Comparison of ENCODE assay signal across 21 mouse cellular contexts in the genomic region with DNA sequence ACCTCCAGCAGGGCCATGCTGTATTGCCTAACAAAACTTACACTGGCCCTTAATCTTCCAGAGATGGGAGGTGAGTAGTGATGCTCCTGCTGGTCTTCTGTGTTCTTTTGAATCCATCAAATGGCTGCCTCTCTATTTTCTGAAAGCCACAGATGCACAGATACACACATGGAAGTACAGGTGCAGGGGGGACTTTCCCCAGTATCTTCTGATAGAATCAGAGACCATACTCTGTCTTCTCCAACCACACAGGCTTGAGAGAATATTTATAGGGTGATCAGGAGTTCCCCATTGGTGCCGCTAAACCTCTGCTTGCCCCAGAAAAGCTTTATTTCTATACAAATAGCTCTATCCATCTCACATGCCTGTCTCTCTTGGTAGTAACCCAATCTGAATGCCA.
DNase-seq lines count a peak whose midpoint lies in the region.
"Had no signal": no experiment of that assay in that cellular context is flagged by ENCODE, and none has a peak within 500 bp of the region (broad histone marks: within the 10 kb centered on the region; RNA-seq: fewer than 3 reads in every experiment).

No protein-coding gene starts in this region.

- DNase-seq in heart, adult 11 months = peak; percentile 59
- DNase-seq in heart, embryonic 10.5 days (ENCODE audit: low spot score) = no peak
- DNase-seq in CD4-positive helper T cell, adult 2 months (ENCODE audit: low read depth, low spot score) = peak; percentile 69
- DNase-seq in T-cell, adult 2 months (ENCODE audit: low spot score) = peak; percentile 41
- peak; percentile 53 for DNase-seq in naive thymus-derived CD4-positive, alpha-beta T cell, adult 2 months (ENCODE audit: low read depth)
- DNase-seq in right cerebral cortex, postnatal 36 days (ENCODE audit: low spot score in 2 of 2) = no peak
- DNase-seq in urinary bladder, postnatal 4 days (ENCODE audit: low spot score in 2 of 2) = no peak
- no peak for DNase-seq in urinary bladder, postnatal 10 days (ENCODE audit: low spot score)
- DNase-seq: adrenal gland, adult 8-10 months; cerebellum, adult 11 months; cerebellum, adult 8-10 months; cerebellum, postnatal 14 days; embryo, embryonic 11 days; gastrocnemius, postnatal 25 days; heart, postnatal 10 days; heart, postnatal 4 days had no signal

- H3K27ac ChIP-seq in heart, embryonic 10.5 days = no peak overlapping the region
- H3K27ac ChIP-seq: embryonic facial prominence, embryonic 12.5 days; forebrain, embryonic 12.5 days; hindbrain, embryonic 12.5 days; intestine, embryonic 15.5 days had no signal

- no peaks in the 10 kb centered on the region for H3K27me3 ChIP-seq in heart, embryonic 10.5 days (ENCODE audit: insufficient read depth, poor library complexity, severe bottlenecking)
- H3K27me3 ChIP-seq: embryonic facial prominence, embryonic 12.5 days; forebrain, embryonic 12.5 days; hindbrain, embryonic 12.5 days; intestine, embryonic 15.5 days; Patski had no signal

- no peak overlapping the region for H3K4me3 ChIP-seq in heart, embryonic 10.5 days
- H3K4me3 ChIP-seq: embryonic facial prominence, embryonic 12.5 days; forebrain, embryonic 12.5 days; hindbrain, embryonic 12.5 days; intestine, embryonic 15.5 days had no signal

- H3K4me1 ChIP-seq in heart, embryonic 10.5 days = peaks cover 5% of the 10 kb centered on the region; the same call in 1 of the 2 replicates

- no peaks in the 10 kb centered on the region for H3K36me3 ChIP-seq in heart, embryonic 10.5 days
- H3K36me3 ChIP-seq: embryonic facial prominence, embryonic 12.5 days; forebrain, embryonic 12.5 days; hindbrain, embryonic 12.5 days; intestine, embryonic 15.5 days had no signal

- H3K9me3 ChIP-seq in heart, embryonic 10.5 days = no peaks in the 10 kb centered on the region
- H3K9me3 ChIP-seq: embryonic facial prominence, embryonic 12.5 days; forebrain, embryonic 12.5 days; hindbrain, embryonic 12.5 days; intestine, embryonic 15.5 days had no signal

- WGBS in heart, embryonic 10.5 days = 91% methylated on average over 1 of the region's 1 CpGs

Comparison
In these comparisons a context has a peak if more than half of its experiments do, and no peak if none do; other contexts are left out.
1. DNase-seq: peak in heart, adult 11 months (single experiment), CD4-positive helper T cell, adult 2 months (single experiment), T-cell, adult 2 months (single experiment) and naive thymus-derived CD4-positive, alpha-beta T cell, adult 2 months (single experiment); none in heart, embryonic 10.5 days (single experiment), right cerebral cortex, postnatal 36 days (0 of 2), urinary bladder, postnatal 4 days (0 of 2) and urinary bladder, postnatal 10 days (single experiment).